In the genomic region with DNA sequence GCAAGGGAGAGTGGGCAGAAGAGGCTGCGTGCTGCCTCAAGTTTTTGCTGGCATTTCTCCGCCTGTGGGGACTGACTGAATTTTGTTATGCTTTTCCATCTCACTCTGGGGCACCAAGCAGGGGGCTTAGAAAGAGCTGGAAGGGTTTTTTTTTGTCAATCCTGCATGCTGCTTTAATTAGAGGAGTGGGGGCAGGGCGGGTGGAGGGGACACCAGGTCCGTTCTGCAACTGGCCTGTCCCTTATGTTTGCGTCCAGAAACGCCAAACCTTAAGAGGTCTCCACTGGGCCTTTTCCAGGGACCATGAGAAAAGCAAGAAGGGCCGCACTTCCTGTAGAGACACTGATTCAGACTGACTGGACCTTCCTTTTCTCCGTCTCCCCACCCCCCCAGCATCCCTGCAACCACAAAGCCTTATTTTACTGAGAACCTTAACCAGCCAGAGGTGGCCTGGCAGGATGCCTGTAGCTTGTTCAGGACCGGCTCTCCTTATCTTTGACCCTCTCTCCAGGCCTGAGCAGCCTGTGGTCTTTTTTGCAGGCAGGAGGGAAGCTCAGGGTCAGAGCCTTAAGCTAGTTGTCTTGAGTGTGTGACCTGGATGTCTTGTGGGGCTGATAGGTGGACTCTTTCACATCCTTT, we compare ENCODE assay signal across 8 mouse cellular contexts. TPM values are rescaled to one million over a fixed set of nuclear protein-coding genes. Genes with fewer than 3 reads are reported as not detected.
DNase-seq lines count a peak whose midpoint lies in the region; ATAC-seq and TF ChIP-seq lines count a peak whose summit lies in the region.

No protein-coding gene starts in this region.

- peaks cover 29% of the 10 kb centered on the region for H3K4me1 ChIP-seq in cerebellum, adult 2 months (ENCODE audit: control insufficient read depth, insufficient read depth, low read length)
- H3K4me1 ChIP-seq in heart, embryonic 12.5 days (replicated peaks) = peaks cover 44% of the 10 kb centered on the region
- peaks cover 62% of the 10 kb centered on the region for H3K4me1 ChIP-seq in limb, embryonic 12.5 days (replicated peaks)

- ATAC-seq in heart, embryonic 12.5 days (ENCODE audit: insufficient number of reproducible peaks, low FRiP score) = no peak
- ATAC-seq in limb, embryonic 12.5 days (ENCODE audit: insufficient number of reproducible peaks, insufficient read depth, low FRiP score, low TSS enrichment, low read depth) = no peak

- DNase-seq in cerebellum, adult 2 months = peak in 1 of 2 experiments; percentile 24
- no peak for DNase-seq in cerebellum, postnatal 36 days
- peak; percentile 32 for DNase-seq in 3134 (ENCODE audit: extremely low read depth, insufficient read length, low spot score)
- peak; percentile 23 for DNase-seq in yolk sac, embryonic 10.5 days (ENCODE audit: low spot score)
- no peak for DNase-seq in lung, postnatal 14 days
- DNase-seq in urinary bladder, postnatal 10 days (ENCODE audit: low spot score) = no peak

- H3K27me3 ChIP-seq in cerebellum, adult 2 months (ENCODE audit: control insufficient read depth, insufficient read depth, low read length) = no peaks in the 10 kb centered on the region
- no peaks in the 10 kb centered on the region for H3K27me3 ChIP-seq in heart, embryonic 12.5 days (replicated peaks)
- H3K27me3 ChIP-seq in limb, embryonic 12.5 days = no peaks in the 10 kb centered on the region

- H3K36me3 ChIP-seq in heart, embryonic 12.5 days = peaks cover 46% of the 10 kb centered on the region
- H3K36me3 ChIP-seq in limb, embryonic 12.5 days = peaks cover 57% of the 10 kb centered on the region

- no peak overlapping the region for H3K27ac ChIP-seq in cerebellum, adult 2 months (ENCODE audit: insufficient read depth, low read length)
- peak overlapping the region; percentile 98 for H3K27ac ChIP-seq in heart, embryonic 12.5 days (ENCODE audit: poor library complexity, severe bottlenecking)
- H3K27ac ChIP-seq in limb, embryonic 12.5 days = peak overlapping the region; percentile 100

- peak overlapping the region; percentile 99 for H3K9ac ChIP-seq in heart, embryonic 12.5 days
- H3K9ac ChIP-seq in limb, embryonic 12.5 days (replicated peaks) = peak overlapping the region; percentile 100

- H3K9me3 ChIP-seq in heart, embryonic 12.5 days (replicated peaks) = no peaks in the 10 kb centered on the region
- no peaks in the 10 kb centered on the region for H3K9me3 ChIP-seq in limb, embryonic 12.5 days

- H3K4me3 ChIP-seq in cerebellum, adult 2 months (replicated peaks; ENCODE audit: insufficient read depth, low read depth, low read length) = peak overlapping the region; percentile 3
- H3K4me3 ChIP-seq in heart, embryonic 12.5 days = peak overlapping the region; percentile 88
- peak overlapping the region; percentile 100 for H3K4me3 ChIP-seq in limb, embryonic 12.5 days (replicated peaks)

- no peak for TF ChIP-seq CTCF in cerebellum, adult 2 months (IDR thresholded peaks at IDR 0.05; ENCODE audit: borderline replicate concordance, insufficient read depth, low read depth, low read length)

- peak overlapping the region; percentile 82 for H3K4me2 ChIP-seq in heart, embryonic 12.5 days
- H3K4me2 ChIP-seq in limb, embryonic 12.5 days = peak overlapping the region; percentile 98

- 29% methylated on average over 9 of the region's 9 CpGs for WGBS in cerebellum, adult 2 months
- 20% methylated on average over 9 of the region's 9 CpGs for WGBS in heart, embryonic 12.5 days
- WGBS in limb, embryonic 12.5 days = 7% methylated on average over 9 of the region's 9 CpGs

- TF ChIP-seq POLR2A in cerebellum, adult 2 months (IDR thresholded peaks at IDR 0.05; ENCODE audit: borderline replicate concordance, insufficient read depth, low read length) = no peak

RNA-seq across cellular contexts. Expression of a gene that starts 3.0 kb away (rescaled TPM):
- polyA plus RNA-seq in cerebellum, adult 2 months (2012; rRNA removed) = 126 and 134 TPM in 2 replicates
- 101 and 105 TPM in 2 replicates for polyA plus RNA-seq in heart, embryonic 12.5 days (2016; fragmentation: Nextera tagmentation; extraction: Ambion mirVana)
- polyA plus RNA-seq in limb, embryonic 12.5 days (2016; fragmentation: Nextera tagmentation; extraction: Ambion mirVana) = 278 and 295 TPM in 2 replicates

Comparison
In these comparisons a context has a peak if more than half of its experiments do, and no peak if none do; other contexts are left out.
1. DNase-seq: peak in 3134 (single experiment) and yolk sac, embryonic 10.5 days (single experiment); none in cerebellum, postnatal 36 days (0 of 2), lung, postnatal 14 days (single experiment) and urinary bladder, postnatal 10 days (single experiment).
2. H3K4me3 ChIP-seq: peak in every context shown above with its lines; median percentile 100 in limb, embryonic 12.5 days; 88 in heart, embryonic 12.5 days; 3 in cerebellum, adult 2 months.